Mouse (Mus musculus): ENCODE measurements around the gene Sbf2. TPM values are rescaled to one million over a fixed set of nuclear protein-coding genes. Genes with fewer than 3 reads are reported as not detected.

Gene Sbf2
- total RNA-seq, 2 experiments from 2014 or later = 9.2 to 11.7 TPM

GRCm38 (mm10) chr7:110318971-110319519 is 295.7 kb downstream of the Sbf2 start:
- peak in 1 of 2 experiments; percentile 36 for DNase-seq
- intact Hi-C loops (cut with DNase I) = no loop called here

- intact Hi-C loops (cut with DNase I) = no loop called here
- no peak for DNase-seq
These were observed 297.3 kb downstream of the Sbf2 start for GRCm38 (mm10) chr7:110317412-110317811.

DNA sequence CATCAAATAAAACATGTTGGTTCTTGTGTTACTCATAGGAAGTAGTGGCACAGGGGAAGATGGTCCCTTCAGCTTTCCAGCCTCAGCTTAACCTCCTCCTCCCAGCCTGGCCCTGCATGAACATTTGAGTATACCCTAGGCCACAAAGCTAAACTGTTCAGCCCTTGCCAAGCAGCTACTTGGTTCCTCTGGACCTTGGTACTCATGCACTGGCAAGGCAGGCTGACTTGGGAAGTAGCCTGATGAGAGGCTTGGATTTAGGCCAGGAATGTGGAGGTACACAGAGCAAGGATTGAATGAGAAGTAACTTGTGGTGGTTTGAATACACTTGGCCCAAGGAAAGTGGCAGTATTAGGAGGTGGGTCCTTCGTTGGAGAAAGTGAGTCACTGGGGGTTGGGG is 299.4 kb downstream of the Sbf2 start:
- intact Hi-C loops (cut with DNase I) = no loop called here
- DNase-seq = no peak

DNA sequence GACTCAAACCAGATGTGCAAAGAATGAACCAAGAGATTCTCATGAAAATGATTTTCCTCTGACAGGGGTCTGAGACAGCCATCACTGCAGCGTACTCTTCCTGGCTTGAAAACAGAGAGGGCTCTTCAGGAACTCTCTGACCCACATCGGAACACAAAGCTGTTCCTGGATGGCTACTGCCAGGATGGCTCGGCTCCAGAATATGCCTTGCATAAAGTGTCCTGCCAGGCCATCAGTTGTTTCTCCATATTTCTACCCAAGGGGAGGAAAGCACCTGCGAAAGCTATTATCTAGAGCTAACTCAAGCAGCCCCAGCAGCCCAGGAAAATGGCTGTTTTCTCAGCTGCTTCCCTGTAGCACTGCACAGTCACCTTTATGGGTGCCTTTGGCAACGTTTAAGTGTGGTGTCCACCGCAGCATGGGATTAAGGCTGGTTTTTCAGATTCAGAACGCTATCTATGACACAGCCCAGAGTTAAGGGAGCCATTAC is 300.3 kb downstream of the Sbf2 start:
- intact Hi-C loops (cut with DNase I) = no loop called here
- peak in 1 of 2 experiments; percentile 39 for DNase-seq

DNA sequence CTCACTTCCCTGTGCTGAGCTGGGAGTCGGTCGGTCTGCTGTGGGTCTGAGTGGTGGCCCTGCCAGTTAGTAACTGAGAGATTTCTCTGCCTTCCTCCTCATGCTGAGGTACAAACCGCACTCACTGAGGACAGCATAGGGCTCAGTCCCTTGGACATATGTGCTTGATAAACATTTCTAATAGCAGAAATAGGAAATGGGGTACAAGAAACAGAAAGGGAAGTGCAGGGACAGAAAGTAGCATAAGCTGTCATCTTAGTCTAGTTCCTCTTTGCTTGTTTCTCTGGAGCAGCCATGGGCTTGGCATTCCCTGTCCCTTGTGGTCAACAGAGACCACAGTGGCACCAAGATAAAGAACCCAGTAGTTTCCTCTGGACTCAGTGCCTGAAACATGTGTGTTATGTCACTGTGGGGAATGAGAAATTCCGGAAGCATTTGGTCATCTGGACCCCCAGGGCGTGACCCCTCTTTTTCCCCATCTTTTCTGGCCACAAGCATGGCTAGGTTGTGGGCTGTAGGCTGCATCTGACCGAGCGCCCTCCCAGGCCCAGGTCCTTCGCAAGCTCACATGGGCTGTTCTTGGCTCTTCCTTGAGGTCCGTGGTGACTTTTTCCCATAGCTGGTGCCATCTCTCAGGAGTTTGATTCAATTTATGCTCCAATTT is 301.2 kb downstream of the Sbf2 start:
- intact Hi-C loops (cut with DNase I) = no loop called here
- DNase-seq = no peak

GRCm38 (mm10) chr7:110309246-110309645 is 305.5 kb downstream of the Sbf2 start:
- intact Hi-C loops (cut with DNase I) = no loop called here
- DNase-seq = no peak

GRCm38 (mm10) chr7:110307741-110308140 is 307.0 kb downstream of the Sbf2 start:
- intact Hi-C loops (cut with DNase I) = no loop called here
- peak in 1 of 2 experiments; percentile 41 for DNase-seq

- DNase-seq = no peak
- intact Hi-C loops (cut with DNase I) = no loop called here
These were observed 308.4 kb downstream of the Sbf2 start for GRCm38 (mm10) chr7:110306281-110306680.

GRCm38 (mm10) chr7:110305486-110305885 is 309.2 kb downstream of the Sbf2 start:
- intact Hi-C loops (cut with DNase I) = no loop called here
- DNase-seq = no peak

GRCm38 (mm10) chr7:110302886-110303285 is 311.8 kb downstream of the Sbf2 start:
- intact Hi-C loops (cut with DNase I) = no loop called here

GRCm38 (mm10) chr7:110298739-110299410 is 315.8 kb downstream of the Sbf2 start:
- intact Hi-C loops (cut with DNase I) = no loop called here
- no peak for DNase-seq

More at GRCm38 (mm10) chr7:110302886-110303285, 311.8 kb downstream of the Sbf2 start:
- no peak for DNase-seq

- DNase-seq = no peak
- intact Hi-C loops (cut with DNase I) = no loop called here
These were observed 316.6 kb downstream of the Sbf2 start for GRCm38 (mm10) chr7:110298090-110298489.

GRCm38 (mm10) chr7:110297611-110298010 is 317.1 kb downstream of the Sbf2 start:
- intact Hi-C loops (cut with DNase I) = no loop called here
- peak in 1 of 2 experiments; percentile 60 for DNase-seq

DNA sequence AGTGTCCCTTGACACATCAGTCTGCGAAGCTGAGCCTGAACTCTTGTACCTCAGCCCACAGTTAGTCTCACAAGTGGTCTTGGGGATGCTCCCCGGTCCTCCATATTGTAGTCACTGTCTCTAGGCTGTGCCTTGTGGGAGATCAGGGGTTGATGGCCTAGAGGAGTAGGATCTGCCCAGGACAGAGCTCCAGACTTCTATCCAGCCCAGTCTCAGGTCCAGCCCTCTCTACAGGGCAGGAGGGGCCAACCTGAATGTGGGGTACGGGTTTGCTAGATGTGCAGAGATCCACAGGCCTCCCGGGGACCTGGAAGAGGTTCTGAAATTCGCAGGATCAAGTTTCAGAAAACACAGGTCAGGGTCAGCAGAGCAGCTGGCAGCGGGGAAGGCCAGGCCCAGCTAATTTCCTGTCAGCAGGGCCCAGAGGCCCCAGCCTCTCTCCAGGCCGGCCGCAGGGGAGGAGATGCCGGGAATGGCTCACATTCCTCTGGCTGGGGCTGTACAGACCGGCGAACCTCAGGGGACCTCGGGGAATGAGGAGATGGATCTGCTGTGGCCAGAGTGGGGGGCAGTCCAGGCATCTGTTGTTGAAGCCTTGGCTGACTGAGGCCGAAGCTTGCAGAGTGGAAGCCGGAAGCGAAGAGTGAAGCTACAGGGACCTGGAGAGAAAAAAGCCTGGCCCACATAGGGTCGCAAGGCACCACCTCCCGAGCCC is 317.7 kb downstream of the Sbf2 start:
- intact Hi-C loops (cut with DNase I) = no loop called here
- DNase-seq = peak; percentile 70 to 88

DNA sequence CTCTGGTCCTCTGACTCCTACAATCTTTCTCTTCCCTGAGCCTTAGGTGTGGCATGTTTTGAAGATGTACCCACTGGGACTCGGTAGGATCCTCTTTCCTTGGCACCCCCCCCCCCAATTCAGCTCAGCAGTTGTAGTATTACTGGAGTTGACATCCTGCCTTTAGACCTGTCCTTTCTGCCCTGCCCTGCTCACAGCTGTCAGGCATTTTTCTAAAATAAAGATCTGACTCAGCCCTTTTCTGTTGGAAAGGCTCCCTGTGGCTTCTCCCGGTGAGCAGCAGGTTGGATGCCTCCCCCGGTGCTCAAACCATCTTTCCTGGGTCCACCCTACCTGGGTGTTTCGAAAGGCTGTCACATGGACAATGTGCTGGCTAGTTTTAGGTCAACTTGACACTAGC is 325.1 kb downstream of the Sbf2 start:
- DNase-seq = no peak
- intact Hi-C loops (cut with DNase I) = loop anchor here (5.0 kb wide), 1 partner anchor 358 kb away; no protein-coding TSS in a partner anchor

- intact Hi-C loops (cut with DNase I) = loop anchor here (5.0 kb wide), 1 partner anchor 359 kb away; no protein-coding TSS in a partner anchor
- DNase-seq = peak; percentile 88 to 92
These were observed 326.0 kb downstream of the Sbf2 start for GRCm38 (mm10) chr7:110288731-110289191.

DNA sequence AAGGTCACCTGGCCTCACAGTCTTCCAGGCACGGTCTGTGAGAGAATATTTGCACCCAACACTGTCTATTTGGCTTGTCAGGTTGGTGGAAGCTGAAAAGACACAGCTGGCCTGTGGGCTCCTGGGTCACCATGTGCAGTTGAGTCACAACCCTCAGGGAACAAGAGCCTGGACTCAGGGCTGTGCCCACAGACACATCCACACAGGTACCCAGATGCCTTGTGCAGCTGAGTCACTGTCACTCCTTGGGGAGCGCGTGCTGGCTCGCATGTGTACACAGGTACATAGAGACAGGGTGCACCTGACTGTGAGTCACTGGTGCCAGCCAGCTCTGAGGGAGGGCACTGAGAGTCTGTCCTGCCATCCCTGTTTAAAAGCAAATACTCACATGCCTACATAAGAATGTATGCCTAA is 326.5 kb downstream of the Sbf2 start:
- no peak for DNase-seq
- intact Hi-C loops (cut with DNase I) = loop anchor here (5.0 kb wide), 1 partner anchor 359 kb away; no protein-coding TSS in a partner anchor

DNA sequence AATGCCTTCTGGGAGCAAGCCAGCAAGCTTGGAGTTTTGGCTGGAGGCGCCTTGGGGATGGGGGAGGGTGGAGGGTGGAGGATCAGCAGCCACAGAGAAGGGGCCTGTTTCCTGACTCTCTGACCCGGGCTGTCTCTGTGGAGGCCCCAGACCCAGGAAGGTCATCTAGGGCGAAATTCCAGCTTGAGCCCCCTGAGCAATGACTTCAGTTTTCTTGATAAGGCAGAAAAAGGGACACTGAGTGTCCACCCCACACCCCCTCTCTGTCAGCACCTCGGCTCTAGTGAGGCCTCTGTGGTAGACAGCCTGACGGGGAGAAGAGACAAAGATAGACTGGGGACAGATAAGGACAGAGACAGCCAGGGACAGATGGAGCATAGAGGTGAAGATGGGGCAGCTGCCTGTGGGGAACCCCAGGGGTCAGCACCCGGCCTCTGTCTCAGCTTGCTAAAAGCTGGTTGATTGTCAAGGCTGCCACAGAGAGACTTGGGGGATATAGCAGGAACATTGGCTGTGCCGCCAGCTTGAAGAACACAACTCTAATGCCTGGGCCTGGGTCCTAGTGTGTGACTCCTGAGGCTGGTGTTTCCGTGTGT is 327.1 kb downstream of the Sbf2 start:
- DNase-seq = no peak
- intact Hi-C loops (cut with DNase I) = loop anchor here (1.0 to 5.0 kb wide), 3 partner anchors 144 to 360 kb away; no protein-coding TSS in a partner anchor

DNA sequence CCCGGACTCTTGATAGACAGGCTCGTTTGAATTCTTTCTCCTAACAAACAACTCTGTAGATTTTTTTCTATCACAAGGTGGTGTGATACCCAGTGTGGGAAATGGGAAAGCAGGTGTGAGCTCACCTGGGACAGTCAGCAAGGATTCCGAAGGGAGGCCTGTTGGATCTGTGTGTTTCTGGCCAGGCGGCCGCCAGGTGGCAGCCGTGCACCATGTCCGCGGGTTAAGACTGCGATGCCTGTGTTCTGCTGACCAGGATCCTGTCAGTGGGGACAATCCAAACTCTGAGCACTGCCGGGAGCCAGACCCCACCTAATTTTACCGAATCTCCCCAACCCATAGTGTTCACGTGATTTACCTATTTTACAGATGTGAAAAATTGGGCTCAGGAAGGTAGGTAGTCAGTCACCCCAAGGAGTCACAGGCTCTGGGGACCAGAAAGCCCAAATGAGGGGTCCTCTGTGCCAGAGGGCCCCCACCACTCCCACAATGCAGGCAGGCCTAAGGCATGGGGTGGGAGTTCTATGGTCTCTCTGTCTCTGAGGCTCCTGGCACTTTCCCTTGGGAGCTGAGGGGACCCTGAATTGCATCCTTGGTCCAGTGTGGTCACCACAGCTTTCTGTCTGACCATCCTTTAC is 327.8 kb downstream of the Sbf2 start:
- DNase-seq = peak; percentile 80 to 82
- intact Hi-C loops (cut with DNase I) = loop anchor here (1.0 to 5.0 kb wide), 3 partner anchors 144 to 360 kb away; no protein-coding TSS in a partner anchor
